Mouse (Mus musculus) hindbrain, embryonic 14.5 days (tissue): Measurements from ENCODE around the gene Snap91. TPM values are rescaled to one million over a fixed set of nuclear protein-coding genes. Genes with fewer than 3 reads are reported as not detected.
A peak's percentile ranks its signal among the peaks of the same experiment; 100 is the strongest.

Experiments used
- ATAC-seq: fragments of 200-750 bp; cut with Nextera tagmentation; 2 replicates; pipeline ENCODE4 v1.8.0; 2017; ENCODE audit warnings: moderate number of reproducible peaks, mild to moderate bottlenecking, moderate TSS enrichment, moderate library complexity; ENCODE audit not compliant: low FRiP score
- DNase-seq: peaks from one replicate; pipeline ENCODE4 v3.0.0-alpha.2; 2015; ENCODE audit warnings: low spot score
- H3K27ac ChIP-seq: fragments of 300-500 bp; sonication (generic); 2 replicates; pipeline ENCODE4 v1.5.1; 2014; ENCODE audit warnings: mild to moderate bottlenecking, moderate library complexity
- H3K27me3 ChIP-seq: fragments of 300-500 bp; sonication (generic); 2 replicates; pipeline ENCODE4 v1.6.1; 2014; ENCODE audit warnings: mild to moderate bottlenecking, low read length, mixed read lengths; ENCODE audit not compliant: control insufficient read depth, insufficient read depth
- H3K36me3 ChIP-seq: fragments of 300-500 bp; sonication (generic); replicated peaks from 2 replicates; pipeline ENCODE4 v1.6.1; 2014; ENCODE audit not compliant: control insufficient read depth, insufficient read depth
- H3K4me1 ChIP-seq: fragments of 300-500 bp; sonication (generic); replicated peaks from 2 replicates; pipeline ENCODE4 v1.6.1; 2014; ENCODE audit warnings: antibody characterized with exemption, low read length, mixed read lengths; ENCODE audit not compliant: control insufficient read depth, insufficient read depth
- H3K4me2 ChIP-seq: fragments of 300-500 bp; sonication (generic); replicated peaks from 2 replicates; pipeline ENCODE4 v1.6.1; 2014; ENCODE audit warnings: mild to moderate bottlenecking, moderate library complexity
- H3K4me3 ChIP-seq: fragments of 300-500 bp; sonication (generic); replicated peaks from 2 replicates; pipeline ENCODE4 v1.5.1; 2014; ENCODE audit warnings: mild to moderate bottlenecking, low read length
- H3K9ac ChIP-seq: fragments of 300-500 bp; sonication (generic); 2 replicates; pipeline ENCODE4 v1.6.1; 2014
- H3K9me3 ChIP-seq: fragments of 300-500 bp; sonication (generic); 2 replicates; pipeline ENCODE4 v1.6.1; 2016; ENCODE audit warnings: low read length; ENCODE audit not compliant: control insufficient read depth
- WGBS: fragments of 180-500 bp; shearing (Covaris S2); extraction: QIAGEN DNeasy Blood & Tissue Kit; methylation state at CpG from one replicate; pipeline ENCODE4 v1.1.7; 2014; 5-methylcytosine and 5-hydroxymethylcytosine counted together
- polyA plus RNA-seq: library from polyadenylated mRNA; unstranded; fragments of >200 nt; fragmentation: Nextera tagmentation; extraction: Ambion mirVana; gene quantifications from 2 replicates; pipeline ENCODE4 v1.2.1, GENCODE M21; 2014

The Snap91 gene
- polyA plus RNA-seq, 1 experiment from 2014 or later = 92.3 TPM

- DNase-seq = peak; percentile 48
- 47% methylated on average over 7 of the region's 7 CpGs for WGBS
Observed at GRCm38 (mm10) chr9:86725604-86726380, 154.7 kb downstream of the Snap91 start.

DNA sequence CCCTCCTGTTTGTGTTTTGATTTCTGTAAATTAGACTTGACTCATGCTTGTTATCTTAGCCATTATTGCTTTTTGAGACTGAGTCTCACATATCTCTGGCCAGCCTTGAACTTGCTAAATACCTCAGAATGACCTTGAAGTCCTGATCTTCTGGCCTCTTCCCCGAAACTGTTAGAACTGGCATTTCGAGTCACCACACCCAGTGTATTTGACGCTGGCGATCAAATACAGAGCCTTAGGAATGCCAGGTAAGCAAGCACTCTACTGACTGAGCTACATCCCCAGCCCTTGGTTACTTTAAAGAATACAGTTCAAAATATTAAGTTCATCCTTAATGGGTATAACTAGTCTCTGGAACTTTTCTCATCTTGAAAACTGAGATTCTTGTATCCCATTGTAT is 155.4 kb downstream of the Snap91 start:
- DNase-seq (no peak), ATAC-seq (no peak)
- no peaks in the 10 kb centered on the region for H3K4me1 ChIP-seq
- no peak overlapping the region for H3K4me2 ChIP-seq
- H3K9ac ChIP-seq = no peak overlapping the region
- H3K27ac ChIP-seq = no peak overlapping the region
- no peak overlapping the region for H3K4me3 ChIP-seq
- 93% methylated on average over 4 of the region's 4 CpGs for WGBS
- no peaks in the 10 kb centered on the region for H3K36me3 ChIP-seq
- no peaks in the 10 kb centered on the region for H3K27me3 ChIP-seq
- no peaks in the 10 kb centered on the region for H3K9me3 ChIP-seq

More at GRCm38 (mm10) chr9:86725604-86726380, 154.7 kb downstream of the Snap91 start:
- peak; percentile 78; the same call in 1 of the 2 replicates for ATAC-seq
- no peaks in the 10 kb centered on the region for H3K4me1 ChIP-seq
- no peak overlapping the region for H3K4me2 ChIP-seq
- H3K9me3 ChIP-seq = no peaks in the 10 kb centered on the region
- peak overlapping the region; percentile 52; the same call in 1 of the 2 replicates for H3K27ac ChIP-seq
- no peaks in the 10 kb centered on the region for H3K36me3 ChIP-seq
- H3K27me3 ChIP-seq = no peaks in the 10 kb centered on the region
- no peak overlapping the region; the same call in 1 of the 2 replicates for H3K9ac ChIP-seq
- no peak overlapping the region for H3K4me3 ChIP-seq

DNA sequence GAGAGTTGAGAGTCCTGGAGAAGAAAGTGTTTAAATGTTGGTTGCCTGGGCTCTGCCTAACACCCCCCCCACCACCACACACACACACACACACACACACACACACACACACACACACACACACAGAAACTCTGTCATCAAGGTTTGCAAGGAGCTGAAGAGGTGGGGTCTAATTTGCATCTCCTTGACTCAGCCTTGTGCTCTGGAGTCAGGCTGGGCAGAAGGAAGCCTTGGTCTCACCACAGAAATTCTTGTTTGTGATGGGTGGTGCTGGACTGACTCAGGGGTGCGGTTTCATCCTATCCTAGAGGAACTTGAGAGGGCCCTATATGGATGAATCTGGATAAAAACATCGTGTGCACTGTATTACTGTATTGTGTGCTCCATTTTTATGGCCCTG is 159.7 kb downstream of the Snap91 start:
- H3K27ac ChIP-seq = no peak overlapping the region
- DNase-seq = no peak
- H3K9me3 ChIP-seq = no peaks in the 10 kb centered on the region
- WGBS = 70% methylated on average over 2 of the region's 2 CpGs
- ATAC-seq = no peak
- no peak overlapping the region for H3K9ac ChIP-seq
- H3K4me2 ChIP-seq = no peak overlapping the region
- no peak overlapping the region for H3K4me3 ChIP-seq
- no peaks in the 10 kb centered on the region for H3K4me1 ChIP-seq
- H3K27me3 ChIP-seq = no peaks in the 10 kb centered on the region
- H3K36me3 ChIP-seq = no peaks in the 10 kb centered on the region

DNA sequence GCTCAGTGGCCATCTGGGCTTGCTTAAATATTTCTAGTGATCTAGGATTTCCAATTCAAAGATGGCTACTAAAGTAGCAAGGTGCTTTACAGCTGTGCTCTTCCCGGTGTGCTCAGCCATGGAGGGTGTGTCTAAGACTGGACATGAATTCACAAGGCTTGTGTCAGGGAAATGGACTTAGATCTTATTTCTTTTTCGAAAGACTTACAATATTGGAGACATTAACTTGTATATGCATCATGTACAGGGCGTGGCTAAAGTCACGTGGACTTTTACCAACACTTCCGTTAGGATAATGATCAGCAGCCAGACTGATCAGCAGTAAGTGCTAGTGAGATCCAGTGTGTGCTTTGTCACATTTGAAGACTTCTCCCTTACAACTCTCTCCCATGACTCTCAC is 160.2 kb downstream of the Snap91 start:
- no peak overlapping the region for H3K4me2 ChIP-seq
- ATAC-seq (no peak), DNase-seq (no peak)
- H3K9me3 ChIP-seq = no peaks in the 10 kb centered on the region
- no peaks in the 10 kb centered on the region for H3K27me3 ChIP-seq
- no peaks in the 10 kb centered on the region for H3K4me1 ChIP-seq
- no peaks in the 10 kb centered on the region for H3K36me3 ChIP-seq
- H3K27ac ChIP-seq = no peak overlapping the region
- WGBS = 96% methylated on average over 5 of the region's 5 CpGs
- H3K4me3 ChIP-seq = no peak overlapping the region
- H3K9ac ChIP-seq = no peak overlapping the region

GRCm38 (mm10) chr9:86717119-86717518 is 163.3 kb downstream of the Snap91 start:
- H3K27me3 ChIP-seq = no peaks in the 10 kb centered on the region
- no peak for DNase-seq
- no peak overlapping the region for H3K4me3 ChIP-seq
- no peaks in the 10 kb centered on the region for H3K4me1 ChIP-seq
- H3K9ac ChIP-seq = no peak overlapping the region
- no peak overlapping the region for H3K4me2 ChIP-seq
- WGBS = 72% methylated on average over 5 of the region's 5 CpGs
- ATAC-seq = no peak
- H3K36me3 ChIP-seq = no peaks in the 10 kb centered on the region
- no peak overlapping the region for H3K27ac ChIP-seq
- no peaks in the 10 kb centered on the region for H3K9me3 ChIP-seq

- Histone ChIP-seq H3K9ac (no peak overlapping the region), H3K27me3 (no peaks in the 10 kb centered on the region), H3K4me2 (no peak overlapping the region), H3K36me3 (no peaks in the 10 kb centered on the region), H3K9me3 (no peaks in the 10 kb centered on the region), H3K27ac (no peak overlapping the region), H3K4me3 (no peak overlapping the region), H3K4me1 (no peaks in the 10 kb centered on the region)
- DNase-seq = no peak
- ATAC-seq = no peak
- 58% methylated on average over 2 of the region's 2 CpGs for WGBS
Observed at GRCm38 (mm10) chr9:86716540-86716939, 163.9 kb downstream of the Snap91 start.

Other genes with a start within 250 kb of the Snap91 start
- 53.5 and 61.8 TPM in 2 replicates for gene Me1, start 184.7 kb downstream of the Snap91 start, polyA plus RNA-seq
- 6.6 and 7.2 TPM in 2 replicates for gene Prss35, start 137.0 kb downstream of the Snap91 start, polyA plus RNA-seq
- 8.5 and 8.8 TPM in 2 replicates for gene Ripply2, start 134.9 kb upstream of the Snap91 start, polyA plus RNA-seq
- gene Cyb5r4, start 141.4 kb upstream of the Snap91 start, polyA plus RNA-seq = 59.9 and 63.6 TPM in 2 replicates